Mouse (Mus musculus): ENCODE results near the gene Arhgef1.
A peak's percentile ranks its signal among the peaks of the same experiment; 100 is the strongest.
"Not testable (repeated sequence)": the region's sequence is repeated elsewhere in the genome, so short reads cannot be mapped to it uniquely, and the experiment has no call there.

The Arhgef1 gene

DNA sequence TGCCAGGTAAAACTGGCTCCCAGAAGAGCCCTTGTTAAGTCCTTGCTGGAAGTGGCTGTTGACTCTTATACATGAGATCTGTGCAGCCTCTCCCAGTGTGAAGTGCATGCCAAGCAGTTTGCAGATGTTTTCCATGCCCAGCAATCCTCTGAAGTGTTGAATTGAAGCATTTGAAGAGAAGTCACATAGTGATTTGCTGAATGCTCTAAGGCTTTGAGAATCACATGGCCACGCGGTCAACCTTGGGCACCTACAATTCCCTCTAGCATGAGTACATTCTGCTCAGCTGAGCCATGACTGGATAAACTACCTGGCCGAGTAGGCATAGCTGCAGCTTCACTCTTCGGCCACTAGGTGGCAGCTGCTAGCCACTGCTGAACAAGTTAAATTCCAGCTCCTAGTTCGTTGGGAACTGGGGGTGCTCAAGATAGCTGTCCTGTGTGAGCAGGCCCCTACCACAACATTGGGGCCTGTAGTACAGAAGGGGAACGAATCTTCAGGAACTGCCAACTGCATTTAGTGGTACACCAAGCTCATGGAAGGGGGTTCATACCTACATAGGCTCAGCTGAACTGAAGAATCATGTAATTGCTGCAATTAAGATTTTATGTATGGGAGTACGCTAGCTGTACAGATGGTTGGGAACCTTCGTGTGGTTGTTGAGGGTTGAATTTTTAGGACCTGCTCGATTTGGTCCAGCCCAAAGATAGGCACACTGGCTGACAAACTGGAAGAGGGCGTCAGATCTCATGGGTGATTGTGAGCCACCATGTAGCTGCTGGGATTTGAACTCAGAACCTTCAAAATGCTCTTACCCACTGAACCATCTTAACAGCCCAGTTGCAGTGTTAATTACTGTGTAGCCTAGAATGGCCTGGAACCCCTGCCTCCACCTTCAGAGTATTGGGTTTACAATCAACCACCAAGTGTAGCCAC, 12.2 kb upstream of the Arhgef1 start:
- DNase-seq: peak; percentile 77

- DNase-seq: no peak
Measured at GRCm38 (mm10) chr7:24891241-24892124, 11.2 kb upstream of the Arhgef1 start.

GRCm38 (mm10) chr7:24892125-24892583, 10.6 kb upstream of the Arhgef1 start:
- no peak for DNase-seq

DNA sequence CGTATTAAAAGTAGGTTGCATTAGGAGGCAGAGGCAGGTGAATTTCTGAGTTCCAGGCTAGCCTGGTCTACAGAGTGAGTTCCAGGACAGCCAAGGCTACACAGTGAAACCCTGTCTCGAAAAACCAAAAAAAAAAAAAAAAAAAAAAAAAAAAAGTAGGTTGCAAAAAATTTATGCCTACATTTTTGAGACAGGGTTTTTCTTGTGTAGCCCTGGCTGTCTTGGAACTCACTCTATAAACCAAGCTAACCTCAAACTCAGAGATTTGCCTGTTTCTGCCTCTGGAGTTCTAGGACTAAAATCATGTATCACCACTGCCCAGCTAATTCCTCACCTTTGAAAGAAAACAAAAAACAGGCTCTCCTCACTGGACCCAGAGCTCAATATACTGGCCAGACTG, 7.0 kb upstream of the Arhgef1 start:
- DNase-seq: not testable (repeated sequence)

GRCm38 (mm10) chr7:24896269-24896668, 6.4 kb upstream of the Arhgef1 start:
- no peak for DNase-seq

- no peak for DNase-seq
Measured at GRCm38 (mm10) chr7:24897224-24897623, 5.5 kb upstream of the Arhgef1 start, which contains the start of gene Cd79a. Gene Cd79a (plus strand): TSS chr7:24897381.

GRCm38 (mm10) chr7:24897959-24898358, 4.8 kb upstream of the Arhgef1 start:
- DNase-seq: no peak

GRCm38 (mm10) chr7:24901114-24901513, 1.6 kb upstream of the Arhgef1 start:
- no peak for DNase-seq

GRCm38 (mm10) chr7:24901842-24902241, 870 bp upstream of the Arhgef1 start:
- peak; percentile 47 for DNase-seq

DNA sequence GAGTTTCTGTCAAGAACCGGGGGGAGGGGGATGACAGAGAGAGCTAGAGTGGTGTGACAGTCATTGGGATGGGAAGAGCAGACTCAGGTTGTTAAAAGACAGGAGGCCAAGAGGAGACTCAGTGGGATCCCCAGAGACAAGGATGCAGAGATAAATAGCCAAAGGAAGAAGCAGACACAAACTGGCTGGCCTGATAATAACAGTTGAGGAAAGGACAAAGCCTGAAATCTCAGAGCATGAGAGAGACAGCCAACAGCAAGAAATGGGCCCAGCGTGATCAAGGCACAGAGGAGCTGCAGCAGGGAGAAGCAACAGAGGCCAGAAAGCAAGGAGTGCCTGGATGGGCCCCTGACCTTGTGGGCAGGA, 465 bp upstream of the Arhgef1 start:
- no peak for DNase-seq

DNA sequence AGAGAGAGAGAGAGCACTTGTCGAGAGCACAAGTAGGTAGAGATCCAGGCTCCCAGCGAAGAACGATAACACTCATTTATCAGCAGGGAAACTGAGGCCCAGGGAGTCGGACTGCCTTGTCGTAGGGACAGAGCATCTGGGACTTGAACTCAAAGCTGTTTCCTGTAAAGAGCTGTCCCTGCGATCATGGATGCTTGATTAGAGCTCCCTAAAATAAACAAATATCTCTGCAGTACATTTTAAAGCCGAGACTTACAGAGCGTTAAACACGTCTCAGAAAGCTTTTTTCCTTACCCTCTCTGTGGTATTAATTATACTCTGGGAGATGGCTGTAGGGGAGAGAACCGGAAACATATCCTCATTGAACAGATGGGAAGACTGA, 723 bp downstream of the Arhgef1 start:
- DNase-seq: peak; percentile 33

DNA sequence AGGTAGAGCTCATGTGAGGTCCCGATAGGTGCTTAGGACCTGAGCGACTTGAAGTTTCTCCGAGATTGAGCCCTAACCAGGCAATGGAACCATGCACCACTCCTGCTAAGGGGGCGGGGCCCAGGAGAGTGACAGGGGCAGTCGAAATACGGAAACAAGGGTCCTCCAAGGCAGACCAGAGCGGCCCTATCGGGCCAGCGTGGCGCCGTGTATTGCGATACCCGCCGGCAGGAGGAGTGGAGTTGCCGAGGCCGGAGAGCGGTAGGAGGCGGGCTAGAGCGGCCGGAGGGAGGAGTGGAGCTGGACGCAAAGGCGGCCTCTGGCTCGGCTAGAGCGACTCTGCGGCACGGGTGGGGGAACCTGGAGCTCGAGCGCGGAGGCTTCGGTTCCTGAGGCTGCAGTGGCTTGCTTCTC, 1.4 kb downstream of the Arhgef1 start:
- DNase-seq: peak; percentile 98

DNA sequence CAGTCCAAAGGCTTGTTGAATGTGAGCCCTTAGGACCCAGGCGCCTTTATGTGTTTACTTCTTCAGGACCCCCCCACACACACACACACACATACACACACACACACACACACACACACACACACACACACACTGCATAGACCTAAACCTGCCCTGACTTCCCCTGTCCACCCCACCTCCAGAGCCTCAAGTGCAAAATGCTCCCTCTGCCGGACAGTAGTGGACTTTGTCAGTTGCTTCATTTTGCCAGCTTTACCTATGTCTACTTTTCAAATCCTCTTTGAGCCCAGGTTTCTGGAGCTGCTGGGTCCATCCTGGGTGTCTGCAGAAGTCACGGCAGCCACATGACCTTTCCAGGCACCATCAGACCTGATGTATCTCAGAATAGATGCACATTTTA, 2.2 kb downstream of the Arhgef1 start:
- DNase-seq: peak; percentile 68

- peak; percentile 65 for DNase-seq
Measured at GRCm38 (mm10) chr7:24906551-24906950, 3.8 kb downstream of the Arhgef1 start.

DNA sequence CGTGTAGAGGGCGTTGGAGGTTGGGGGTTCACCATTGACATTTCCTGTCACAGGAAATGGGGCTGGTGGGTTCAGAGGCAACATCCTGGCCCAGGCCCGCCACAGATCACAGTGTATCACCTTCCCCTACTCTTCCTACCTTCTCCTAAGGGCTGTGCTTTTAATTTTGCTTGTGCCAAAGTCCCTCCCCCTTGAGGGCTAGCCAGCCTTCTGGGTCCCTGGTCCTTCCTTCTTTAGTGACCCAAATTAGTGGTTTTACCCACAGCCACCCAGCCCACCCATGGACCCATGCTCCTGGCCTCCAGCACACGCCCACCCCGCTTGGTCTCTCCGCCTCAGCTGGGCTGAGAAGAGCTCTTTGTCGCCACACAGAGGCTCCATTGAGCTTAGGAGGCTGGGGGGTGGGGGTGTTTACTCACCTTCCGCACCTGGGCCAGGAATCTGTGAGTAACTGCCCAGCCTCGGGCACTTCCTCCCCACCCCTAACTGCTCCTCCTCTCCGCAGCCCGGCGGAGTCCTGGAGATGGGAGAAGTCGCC, 4.6 kb downstream of the Arhgef1 start:
- peak; percentile 89 for DNase-seq

GRCm38 (mm10) chr7:24912480-24912879, 9.8 kb downstream of the Arhgef1 start:
- no peak for DNase-seq

GRCm38 (mm10) chr7:24918763-24919323, 16.1 kb downstream of the Arhgef1 start:
- DNase-seq: no peak

- no peak for DNase-seq
Measured at GRCm38 (mm10) chr7:24919728-24920127, 17.0 kb downstream of the Arhgef1 start.

DNA sequence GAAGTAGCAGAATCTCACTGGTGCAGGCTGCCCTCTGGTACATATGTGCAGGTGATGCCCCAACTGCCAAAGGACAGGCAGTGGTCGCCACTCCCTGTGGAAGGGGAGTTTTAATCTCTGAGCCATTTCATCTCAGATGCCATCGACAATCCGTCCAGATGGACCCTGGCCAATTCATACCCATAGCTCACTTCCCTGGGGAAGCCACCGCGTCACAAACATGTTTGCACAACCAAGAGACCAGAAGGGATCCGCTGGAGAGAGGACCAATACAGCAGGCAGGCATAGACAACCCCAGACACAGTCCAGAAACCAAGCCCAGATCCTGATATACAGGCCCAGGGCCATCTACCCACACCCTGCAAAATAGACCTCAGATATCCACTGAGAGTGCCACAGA, 27.8 kb downstream of the Arhgef1 start:
- DNase-seq: no peak

DNA sequence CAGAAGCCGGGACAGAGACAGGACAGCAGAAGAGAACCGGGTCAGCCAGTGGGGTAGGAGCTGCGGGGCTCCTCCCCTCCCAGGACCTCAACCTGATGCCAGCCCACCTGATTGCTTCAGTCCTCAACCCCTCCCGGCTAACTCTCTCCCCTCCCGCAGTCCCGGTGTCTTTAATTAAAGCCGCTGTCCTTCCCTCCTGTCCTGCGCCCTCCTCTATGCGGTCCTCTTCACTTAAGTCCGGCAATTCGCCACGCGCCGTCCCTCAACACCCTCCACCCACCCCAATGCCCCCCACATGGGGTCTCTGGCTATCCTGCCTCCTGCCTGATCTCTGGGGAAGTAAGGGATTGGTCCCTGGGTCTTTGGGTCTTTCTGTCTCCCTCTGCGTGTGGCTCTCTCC, 28.9 kb downstream of the Arhgef1 start:
- no peak for DNase-seq

DNA sequence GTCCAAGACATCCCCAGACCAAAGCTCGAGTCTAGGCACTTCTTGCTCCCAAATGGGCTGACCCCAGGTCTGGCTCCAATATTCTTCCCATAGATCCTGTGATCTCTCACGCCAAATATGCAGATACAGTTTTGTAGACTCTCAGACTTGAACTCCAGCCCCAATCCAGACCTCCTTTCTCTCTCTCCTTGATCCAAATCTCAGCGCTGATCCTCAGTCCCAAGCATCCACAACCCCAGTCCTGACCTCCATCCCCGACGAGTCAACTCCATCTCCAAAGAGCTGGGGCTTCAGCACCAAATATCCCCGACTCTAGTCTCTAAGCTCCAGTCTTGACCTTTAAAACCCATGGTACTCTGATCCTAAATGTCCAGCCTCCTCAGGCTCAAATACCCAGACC, 40.9 kb downstream of the Arhgef1 start:
- no peak for DNase-seq

DNA sequence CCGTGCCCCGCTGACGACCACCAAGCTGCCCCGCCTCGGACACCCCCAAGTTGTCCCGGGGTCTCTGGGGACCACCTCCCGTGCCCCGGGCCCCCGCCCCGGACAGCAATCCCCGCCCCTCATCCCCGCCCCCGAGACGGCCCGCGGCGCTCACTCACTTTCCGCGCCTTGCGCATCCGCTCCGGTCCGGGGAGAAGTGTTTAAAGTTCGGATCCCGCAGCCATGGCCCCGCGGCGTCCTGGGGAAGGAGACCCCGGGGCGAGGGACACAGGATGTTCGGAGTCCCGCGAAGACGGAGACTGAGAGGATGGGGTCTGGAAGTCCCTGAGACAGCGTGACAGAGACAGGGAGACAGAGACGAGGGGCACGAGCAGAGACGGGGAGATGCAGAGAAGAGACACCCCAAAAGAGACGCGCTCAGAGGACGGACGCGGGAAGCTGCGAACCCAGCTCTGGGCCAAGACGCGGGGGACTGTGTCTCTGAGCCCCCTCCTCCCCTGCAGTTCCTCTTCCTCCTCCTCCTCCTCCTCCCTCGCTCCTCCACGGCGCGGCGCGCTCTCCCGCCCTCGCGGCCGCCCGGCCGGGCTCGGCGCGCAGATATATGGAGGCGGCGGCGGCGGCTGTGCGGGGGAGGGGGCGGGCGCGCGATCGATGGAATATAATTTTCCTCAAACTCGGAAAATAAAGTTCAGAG, 41.7 kb downstream of the Arhgef1 start, which contains the start of gene Gm4881:
Gene Gm4881, minus strand, starts transcription at position 238 of the 694 bp plus-strand sequence.
- DNase-seq: no peak
